Mouse (Mus musculus) cerebral cortex, adult 2 months (tissue): ENCODE results near the gene Atp1a3.

ENCODE experiments used
- WGBS: fragments of 180-500 bp; shearing (Covaris S2); methylation state at CpG from one replicate; pipeline ENCODE4 v1.1.7; 2018; 5-methylcytosine and 5-hydroxymethylcytosine counted together

Gene Atp1a3

DNA sequence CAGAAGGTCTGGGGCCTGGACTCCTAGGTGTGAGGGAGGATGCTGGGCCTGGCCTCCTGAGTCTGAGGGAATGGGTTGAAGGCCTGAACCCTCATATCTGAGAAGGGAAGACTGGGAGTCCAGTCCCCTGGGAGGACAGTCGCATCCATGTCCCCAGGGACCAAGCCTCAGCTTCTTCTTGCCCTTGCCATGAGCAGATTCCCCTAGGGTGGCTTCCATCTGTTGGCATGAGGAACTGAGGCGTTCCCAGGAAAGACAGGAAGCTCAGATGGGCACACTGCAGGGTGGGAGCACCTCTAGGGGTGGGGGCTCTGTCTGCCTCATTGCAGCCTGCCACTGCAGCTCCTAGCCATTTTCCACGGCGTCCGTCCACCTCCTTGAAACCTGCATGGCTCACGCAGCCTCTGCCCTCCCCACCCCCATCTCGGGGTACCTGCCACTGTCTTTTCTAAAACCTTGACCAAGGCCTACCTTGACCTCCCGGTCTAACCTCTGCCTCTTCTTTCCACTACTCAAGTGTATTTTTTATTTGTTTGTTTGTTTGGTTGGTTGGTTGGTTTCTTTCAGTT is 1.9 kb downstream of the Atp1a3 start:
- 53% methylated on average over 8 of the region's 8 CpGs for WGBS

DNA sequence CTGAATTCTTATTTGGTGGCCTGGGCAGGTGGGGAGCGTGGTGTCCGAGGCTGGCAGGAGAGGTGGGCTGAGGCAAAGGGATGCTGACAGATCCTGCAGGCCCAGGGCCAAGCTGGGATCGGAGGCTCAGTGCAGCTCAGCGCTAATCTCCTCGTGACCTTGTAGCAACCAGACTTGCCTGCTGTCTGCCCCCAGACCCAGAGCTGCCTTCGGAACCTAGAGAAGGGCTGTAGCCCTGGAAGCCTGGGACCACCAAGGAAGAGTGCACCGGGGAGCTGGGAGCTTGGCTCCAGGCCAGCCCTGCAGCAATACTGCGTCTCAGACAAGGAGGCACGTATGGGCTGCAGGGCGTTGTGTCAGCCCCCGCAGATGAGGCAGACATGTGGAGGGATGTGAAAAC is 2.5 kb downstream of the Atp1a3 start:
- WGBS = 24% methylated on average over 11 of the region's 11 CpGs

DNA sequence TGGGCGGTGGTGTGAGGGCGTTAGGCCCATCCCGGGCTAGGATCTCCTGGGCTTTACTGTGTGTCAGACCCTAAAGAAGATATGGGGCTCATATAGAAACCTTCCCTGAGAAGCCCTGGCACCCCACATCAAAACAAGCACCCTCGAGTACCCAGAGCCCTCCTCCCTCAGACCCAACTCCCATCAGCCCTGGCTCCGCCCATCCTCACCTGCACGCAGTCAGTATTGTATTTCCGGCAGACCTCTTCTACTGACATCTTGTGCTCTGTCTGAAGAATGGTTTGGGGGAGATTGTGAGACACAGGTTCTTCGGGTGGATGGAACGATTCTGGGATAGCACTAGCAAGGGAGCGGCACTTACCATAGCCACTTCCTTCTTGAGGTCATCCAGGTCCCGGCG is 5.0 kb downstream of the Atp1a3 start:
- 56% methylated on average over 12 of the region's 12 CpGs for WGBS

DNA sequence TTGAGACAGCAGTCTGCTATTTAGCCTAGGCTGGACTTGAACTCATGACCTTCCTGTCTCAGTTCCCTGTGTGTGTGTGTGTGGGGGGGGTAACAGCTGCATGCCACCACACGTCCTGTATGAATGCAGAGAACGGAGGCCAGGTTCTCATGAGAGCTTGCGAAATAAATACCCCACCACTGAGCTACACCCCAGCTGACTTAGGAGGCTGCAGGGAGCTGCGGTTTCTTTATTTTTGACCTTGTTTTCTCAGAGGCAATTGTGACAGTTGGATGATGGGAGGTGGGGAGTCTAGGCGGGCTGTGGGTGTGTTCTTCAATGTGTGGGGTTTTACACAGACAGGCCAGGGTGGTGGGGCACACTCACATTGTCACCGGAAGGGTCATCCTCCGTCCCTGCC is 5.5 kb downstream of the Atp1a3 start:
- WGBS = 42% methylated on average over 7 of the region's 7 CpGs

DNA sequence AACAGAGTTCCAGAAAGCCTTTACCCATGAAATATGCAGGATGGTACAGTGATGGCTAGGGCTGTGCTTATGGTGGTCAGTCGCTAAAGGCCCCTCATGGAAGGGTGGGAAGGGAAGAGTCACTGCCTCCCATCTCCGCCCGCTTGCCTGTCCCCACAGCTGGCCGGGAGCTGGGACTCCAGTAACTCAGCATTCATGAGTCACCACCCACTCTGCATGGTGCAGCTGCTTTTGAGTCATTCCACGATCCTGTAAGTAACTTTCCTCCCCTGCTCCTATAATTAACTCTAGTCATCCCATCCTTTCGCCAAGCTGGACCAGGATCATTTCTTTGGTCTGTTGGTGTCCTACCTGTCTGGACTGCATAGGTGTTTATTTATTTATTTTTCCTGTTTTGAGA is 12.7 kb downstream of the Atp1a3 start:
- WGBS = 36% methylated on average over 6 of the region's 6 CpGs

DNA sequence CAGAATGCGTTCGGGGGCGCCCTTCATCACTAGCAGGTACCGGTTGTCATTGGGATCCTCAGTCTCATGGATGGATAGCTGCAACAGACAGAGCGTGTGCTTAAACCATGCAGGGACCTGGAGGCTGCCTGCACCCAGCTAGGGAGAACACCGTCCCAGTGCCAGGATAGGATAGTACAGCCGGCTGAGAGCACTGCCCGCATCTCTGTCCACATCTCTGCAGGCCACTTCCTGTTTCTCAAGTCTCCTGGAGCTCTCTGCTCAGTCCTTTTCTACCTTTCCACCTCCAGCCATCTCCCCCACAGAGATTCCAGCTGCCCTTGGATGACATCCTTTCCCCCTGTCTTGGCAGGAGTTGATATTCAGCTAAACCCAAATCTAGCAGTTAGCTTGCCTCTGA is 15.3 kb downstream of the Atp1a3 start:
- 79% methylated on average over 8 of the region's 8 CpGs for WGBS

DNA sequence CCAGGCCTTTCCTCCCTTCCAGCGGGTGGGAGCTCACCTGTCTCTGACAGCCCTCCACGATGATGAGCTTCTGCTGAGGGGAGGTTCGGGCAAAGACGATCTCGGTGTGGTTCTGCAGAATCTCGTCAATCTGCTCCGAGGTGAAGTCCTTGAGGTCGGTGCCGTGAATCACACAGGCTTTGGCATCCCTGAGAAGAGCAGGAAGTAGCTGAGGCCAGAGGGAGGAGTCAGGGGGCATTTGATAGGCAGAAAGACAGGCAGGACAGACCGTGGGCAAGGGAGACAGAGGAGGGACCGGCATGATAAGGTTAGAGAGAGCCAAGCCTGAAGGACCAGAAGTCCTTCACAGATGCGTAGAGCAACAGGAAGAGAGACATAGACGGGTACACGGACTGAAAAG is 17.8 kb downstream of the Atp1a3 start:
- 72% methylated on average over 14 of the region's 14 CpGs for WGBS

DNA sequence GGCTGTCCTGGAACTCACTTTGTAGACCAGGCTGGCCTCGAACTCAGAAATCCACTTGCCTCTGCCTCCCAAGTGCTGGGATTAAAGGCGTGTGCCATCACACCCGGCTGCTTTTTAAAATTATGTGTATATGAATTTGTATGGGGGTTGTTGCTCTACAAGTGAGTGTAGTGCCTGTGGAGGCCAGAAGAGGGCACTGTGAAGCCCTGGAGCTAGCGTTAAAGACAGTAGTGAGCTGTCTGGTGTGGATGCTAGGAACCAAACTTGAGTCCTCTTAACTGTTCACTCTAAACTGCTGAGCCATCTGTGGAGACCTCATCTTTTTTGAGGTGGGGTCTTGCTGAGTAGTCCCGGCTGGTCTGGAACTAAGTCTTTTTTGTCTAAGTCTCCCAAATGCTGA is 20.0 kb downstream of the Atp1a3 start:
- 57% methylated on average over 5 of the region's 5 CpGs for WGBS

DNA sequence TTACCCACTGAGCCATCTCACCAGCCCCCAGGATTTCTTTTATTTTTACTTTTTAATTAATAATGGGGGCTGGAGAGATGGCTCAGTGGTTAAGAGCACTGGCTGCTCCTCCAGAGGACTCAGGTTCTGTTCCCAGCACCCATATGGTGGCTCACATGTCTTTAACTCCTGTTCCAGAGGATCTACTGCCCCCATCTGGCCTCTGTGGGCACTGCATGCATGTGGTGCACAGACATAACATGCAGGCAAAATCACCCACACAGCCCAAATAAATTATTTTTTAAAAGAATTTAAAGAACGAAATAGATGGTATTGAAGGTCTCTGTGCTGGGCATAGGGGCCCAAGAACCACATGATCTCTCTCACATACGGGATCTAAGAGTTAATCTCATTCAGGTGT is 21.5 kb downstream of the Atp1a3 start:
- 82% methylated on average over 2 of the region's 2 CpGs for WGBS

DNA sequence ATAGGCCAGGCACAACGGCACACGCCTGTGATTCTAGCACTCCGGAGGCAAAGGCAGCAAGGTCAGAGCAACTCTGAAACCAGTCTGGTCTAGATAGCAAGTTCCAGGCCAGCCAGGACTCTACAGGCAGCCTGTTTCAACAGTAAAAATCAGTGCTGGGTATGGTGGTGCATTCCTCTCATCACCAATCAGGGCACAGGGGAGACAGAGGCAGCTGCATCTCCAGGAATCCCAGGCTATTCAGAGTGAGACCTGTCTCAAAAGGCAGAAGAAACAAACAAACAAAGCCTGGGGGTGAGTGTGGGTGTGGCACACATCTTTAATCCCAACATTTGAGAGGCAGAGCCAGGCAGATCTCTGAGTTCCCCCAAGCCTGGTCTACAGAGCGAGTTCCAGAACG is 22.4 kb downstream of the Atp1a3 start:
- 47% methylated on average over 5 of the region's 5 CpGs for WGBS

DNA sequence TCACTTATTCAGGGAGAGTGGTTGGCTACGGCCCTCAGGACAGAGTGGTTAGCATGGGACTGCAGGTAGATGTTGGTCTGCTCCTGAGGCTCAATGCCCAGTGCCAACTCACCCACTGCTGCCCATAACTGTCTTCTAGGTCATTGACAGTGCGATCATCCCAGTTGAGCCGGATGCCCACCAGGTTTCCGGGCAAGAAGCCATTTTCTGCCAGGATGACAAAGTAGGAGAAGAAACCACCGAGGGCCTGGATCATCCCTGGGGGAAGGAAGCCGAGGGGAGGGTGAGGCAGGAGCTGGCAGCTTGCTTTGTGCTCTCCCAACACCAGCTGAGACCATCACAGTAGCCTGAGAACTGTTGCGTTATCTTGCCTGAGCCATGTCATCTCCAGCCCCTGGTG is 25.3 kb downstream of the Atp1a3 start:
- 63% methylated on average over 7 of the region's 7 CpGs for WGBS

DNA sequence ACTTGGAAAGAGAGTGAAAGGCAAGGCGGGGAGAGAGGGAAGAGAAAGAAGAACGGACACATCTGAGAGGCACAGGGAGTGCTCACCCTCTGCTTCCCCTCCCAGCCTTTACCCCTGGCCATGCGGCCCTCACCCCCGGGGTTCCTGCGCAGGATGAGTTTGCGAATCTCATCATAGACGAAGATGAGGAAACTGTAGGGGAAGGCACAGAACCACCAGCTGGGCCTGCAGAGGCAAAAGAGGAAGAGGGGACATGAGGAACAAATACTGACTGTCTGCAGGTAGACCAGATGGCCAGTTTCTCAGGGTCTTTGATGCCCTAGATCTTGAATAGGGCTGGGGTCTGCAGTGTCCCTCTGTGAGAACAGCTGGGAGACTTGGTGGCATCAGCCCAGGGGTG is 27.0 kb downstream of the Atp1a3 start:
- WGBS = 58% methylated on average over 7 of the region's 7 CpGs

DNA sequence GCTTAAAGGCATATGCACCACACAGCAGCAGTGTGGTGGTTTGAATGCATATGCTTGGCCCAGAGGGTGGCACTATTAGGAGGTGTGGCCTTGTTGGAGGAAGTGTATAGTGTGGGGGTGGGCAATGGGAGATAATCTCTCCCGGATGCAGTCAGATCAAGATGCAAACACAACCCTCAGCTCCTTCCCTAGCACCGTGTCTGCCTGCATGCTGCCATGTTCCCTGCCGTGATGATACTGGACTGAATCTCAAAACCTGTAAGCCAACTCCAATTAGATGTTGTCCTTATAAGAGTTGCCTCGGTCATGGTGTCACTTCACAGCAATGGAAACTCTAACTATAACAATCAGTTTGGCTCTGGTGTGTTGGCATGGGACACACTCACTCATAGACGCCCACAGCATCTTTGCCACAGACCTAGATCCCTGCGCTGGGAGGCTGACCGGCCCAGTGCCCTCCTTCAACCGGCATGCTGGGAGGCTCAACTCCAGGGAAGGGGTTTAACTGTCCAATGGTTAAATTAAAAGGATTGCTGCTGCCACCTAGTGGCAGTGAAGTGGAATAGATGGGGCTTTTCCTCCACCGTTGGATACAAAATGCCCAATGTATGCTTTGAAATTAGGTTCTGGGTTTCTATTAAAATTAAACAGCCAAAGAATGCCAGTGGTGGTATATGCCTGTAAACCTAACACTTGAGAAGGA is 30.7 kb downstream of the Atp1a3 start:
- WGBS = 22% methylated on average over 9 of the region's 9 CpGs

DNA sequence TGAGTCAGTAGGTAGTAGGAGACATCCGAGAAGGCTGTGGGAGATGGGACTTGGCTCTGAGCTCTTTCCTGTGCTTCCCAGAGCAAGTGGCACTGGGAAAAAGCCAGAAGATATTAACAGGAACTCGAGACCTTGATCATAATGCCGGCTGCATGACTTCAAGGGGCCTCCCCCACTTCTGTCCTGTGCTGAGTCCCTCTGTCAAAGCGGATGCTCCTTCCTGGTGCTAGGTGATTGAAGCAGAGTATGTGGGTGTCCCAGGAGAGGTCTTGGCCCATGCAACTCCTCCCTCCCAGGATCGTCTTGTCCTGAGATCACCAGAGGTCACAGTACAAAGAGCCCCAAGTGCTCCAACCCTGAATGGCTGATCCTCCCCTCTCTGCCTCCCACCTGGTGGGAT is 31.9 kb downstream of the Atp1a3 start:
- WGBS = 74% methylated on average over 5 of the region's 5 CpGs

DNA sequence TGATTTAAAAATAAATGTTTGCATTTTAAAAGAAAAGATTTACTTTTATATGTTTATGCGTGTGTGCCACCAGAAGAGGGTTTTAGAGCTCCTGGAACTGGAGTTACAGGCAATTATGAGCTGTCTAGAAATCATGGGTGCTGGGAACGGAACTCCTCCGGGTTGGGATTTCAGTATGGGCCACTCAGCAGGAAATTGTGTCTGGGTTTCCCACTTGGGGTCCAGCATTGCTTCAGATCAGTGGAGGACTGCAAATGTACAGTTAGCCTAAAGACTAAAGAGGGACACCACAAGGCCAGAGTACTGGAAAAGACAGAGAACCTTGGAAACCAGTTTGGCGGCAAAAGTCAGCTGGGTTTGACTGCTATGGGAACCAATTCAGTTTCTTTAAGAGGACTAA is 32.5 kb downstream of the Atp1a3 start:
- WGBS = 83% methylated on average over 4 of the region's 4 CpGs

DNA sequence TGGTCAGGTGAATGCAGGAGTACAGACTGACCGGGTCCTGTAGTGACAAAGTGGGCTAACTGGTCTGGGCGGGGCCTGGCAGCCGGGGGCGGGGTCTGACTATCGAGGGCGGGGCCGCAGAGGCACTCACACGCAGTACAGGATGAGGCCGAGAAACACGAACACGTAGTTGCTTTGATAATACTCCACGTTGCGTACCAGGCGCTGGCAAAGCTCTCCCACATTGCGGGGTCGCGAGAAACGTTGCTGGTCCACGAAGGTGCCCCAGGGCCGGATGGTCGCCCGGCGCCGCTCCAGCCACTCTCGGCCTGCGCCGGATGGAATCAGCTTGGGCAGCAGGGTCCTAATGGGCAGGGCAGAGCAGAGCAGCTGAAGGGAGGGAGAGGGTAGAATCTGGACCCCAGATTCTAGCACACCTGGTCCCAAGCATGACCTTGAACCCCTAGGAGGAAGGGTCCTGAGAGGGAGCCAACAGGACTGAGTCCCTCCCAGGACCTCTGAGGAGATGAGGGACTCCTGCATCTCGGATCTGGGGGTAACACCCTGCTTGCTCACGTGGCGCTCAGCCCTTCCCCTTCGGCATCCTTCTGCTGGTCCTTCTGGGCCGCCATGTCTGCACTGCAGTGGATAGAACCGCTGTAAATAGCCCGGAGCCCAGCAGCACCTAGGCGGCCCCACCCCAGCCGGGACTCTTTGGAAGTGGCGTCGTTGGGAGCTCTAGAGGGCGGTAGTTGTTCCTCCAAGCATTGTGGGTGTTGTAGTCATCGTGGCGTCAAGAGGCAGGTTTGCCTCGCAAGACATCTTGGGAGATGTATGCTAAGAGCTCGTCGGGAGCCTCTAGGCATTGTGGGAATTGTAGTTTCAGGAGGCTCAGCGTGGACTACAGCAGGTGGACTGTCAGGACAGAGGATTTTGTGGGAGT is 33.5 kb downstream of the Atp1a3 start, which contains the start of gene Rabac1:
Gene Rabac1 (minus strand): TSS at position 783 of the 922 bp plus-strand sequence.
- under 1% methylated on average over 45 of the region's 45 CpGs for WGBS

DNA sequence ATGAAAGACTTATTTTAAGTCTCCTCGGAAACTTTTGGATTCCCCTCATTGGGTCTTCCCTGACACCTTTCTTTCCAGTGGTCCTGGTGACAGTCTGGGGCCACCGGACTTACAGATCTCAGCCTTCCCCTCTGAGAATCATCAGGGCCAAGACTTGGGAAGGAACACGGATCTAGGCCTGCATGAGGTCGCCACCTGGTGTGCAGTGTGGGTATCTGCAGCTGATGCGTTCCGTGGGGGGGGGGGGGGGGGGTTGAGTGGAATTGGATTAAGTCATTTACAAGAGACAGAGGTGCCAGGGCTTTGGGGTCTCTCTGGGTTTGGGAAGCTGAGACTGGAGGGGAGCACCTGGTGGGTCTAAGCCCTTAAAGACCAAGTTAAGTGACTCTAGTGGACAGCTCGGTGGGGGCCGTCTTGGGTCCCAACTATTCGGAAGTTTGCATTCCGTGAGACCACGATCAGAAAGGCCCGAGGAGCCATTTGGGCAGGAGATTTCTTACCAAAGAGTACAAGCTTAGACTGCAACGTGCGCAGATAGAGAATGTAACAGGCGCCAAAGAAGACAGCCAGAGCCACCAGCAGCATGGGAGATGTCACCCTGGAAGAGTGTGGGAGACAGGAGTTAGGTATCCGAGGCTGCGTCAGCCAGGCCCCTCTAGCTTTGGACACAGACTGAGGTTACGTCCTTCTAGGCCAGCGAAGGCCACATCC is 34.3 kb downstream of the Atp1a3 start:
- WGBS = 4% methylated on average over 19 of the region's 19 CpGs

DNA sequence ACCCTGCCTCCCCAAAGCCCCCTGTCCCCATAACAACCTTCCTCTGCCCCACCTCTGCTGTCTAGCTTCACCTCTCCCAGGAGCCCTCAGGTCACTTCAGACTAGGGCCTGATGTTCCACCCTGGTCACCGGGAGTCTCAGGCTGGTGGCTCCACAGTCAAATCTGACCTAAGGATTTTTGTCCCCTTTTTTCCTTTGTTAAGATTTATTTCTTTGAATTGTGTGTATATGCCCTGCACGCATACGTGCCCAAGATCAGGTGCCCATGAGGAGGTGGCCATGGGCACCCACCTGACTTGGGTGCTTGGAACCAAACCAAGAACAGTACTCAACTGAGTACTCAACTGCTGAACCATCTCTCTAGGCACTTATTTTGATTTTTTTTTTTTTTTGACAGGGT is 35.4 kb downstream of the Atp1a3 start:
- WGBS = 75% methylated on average over 3 of the region's 3 CpGs

DNA sequence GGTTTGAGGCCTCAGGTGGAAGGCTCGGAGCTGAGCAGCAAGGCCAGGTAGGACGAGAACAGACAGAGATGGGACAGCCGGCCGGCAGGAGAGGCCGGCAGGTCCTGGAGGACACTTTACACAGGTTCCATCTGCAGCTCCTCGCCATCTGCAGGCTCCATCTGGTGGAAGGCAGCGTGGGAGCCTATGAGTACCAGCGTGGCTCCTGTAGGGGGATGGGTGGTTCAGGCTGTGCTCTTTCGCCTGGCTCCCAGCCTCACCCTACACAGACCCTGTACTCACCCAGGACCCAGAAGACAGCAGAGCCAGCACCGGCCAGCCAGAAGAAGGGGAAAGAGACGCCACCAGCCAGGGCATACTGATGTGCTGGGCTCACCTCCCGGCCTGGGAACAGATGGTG is 36.0 kb downstream of the Atp1a3 start:
- WGBS = 53% methylated on average over 12 of the region's 12 CpGs

DNA sequence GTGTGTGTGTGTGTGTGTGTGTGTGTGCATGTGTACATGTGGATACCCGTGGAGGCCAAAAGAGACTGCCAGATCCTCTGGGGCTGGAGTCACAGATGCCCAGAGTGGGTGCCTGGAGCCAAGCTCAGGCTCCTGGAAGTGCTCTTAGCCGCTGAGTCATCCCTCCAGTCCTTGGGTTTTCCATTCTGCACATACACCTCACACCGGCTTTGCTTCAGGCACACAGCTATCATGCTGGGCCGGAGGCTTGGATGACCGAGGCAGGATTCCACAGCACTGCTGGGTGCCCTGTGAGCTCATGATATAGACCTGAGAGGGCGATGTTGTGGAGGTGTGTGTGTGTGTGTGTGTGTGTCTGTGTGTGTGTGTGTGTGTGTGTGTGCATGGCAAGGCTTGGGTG is 37.3 kb downstream of the Atp1a3 start:
- WGBS = 45% methylated on average over 6 of the region's 6 CpGs

DNA sequence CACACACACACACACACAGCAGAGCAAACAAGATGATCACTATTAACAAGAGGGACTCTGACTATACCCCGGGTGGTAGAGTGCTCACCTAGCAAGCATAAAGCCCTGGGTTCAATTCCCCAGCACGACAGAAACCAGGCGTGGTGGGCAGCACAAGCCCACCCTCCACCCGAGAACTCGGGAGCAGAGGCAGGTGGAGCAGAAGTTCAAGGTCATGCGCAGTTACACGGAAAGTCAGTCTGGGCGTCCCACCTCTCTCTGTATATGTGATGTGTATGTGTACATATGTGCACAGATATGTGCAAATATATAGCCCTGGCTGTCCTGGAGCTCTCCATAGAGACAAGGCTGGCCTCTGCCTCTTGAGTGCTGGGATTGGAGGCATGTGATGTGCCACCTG is 37.8 kb downstream of the Atp1a3 start:
- 89% methylated on average over 8 of the region's 8 CpGs for WGBS

DNA sequence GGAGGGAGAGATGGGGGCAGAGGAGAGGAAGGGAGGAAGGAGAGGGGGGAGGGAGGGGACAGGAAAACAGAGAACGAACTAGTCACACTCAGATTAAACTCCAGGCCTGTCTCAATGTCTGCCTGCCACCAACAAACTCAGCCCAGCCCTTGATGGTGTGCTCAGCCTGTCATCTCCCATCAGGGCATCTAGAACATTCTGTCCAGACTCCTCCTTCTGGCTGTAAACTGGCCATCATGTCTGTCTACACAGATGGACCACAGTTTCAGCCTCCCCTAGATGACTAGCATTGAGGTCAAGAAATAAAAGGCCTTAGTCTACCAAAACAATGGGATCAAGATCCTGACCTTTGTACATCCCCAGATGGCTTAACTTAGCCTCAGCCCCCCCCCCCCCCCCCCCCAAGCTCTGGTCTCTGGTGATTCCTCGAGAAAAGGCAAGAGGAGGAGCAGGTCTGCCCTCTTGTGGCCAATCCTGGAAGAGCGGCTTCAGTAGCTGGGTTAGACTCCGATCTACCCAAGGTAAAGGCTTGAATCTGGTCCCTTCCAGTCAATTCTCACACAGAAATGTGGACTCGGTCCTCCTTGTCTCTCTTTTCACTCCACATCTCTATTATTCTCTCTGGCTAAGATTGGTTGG is 40.7 kb downstream of the Atp1a3 start:
- WGBS = 10% methylated on average over 5 of the region's 5 CpGs
